Mouse (Mus musculus) CH12F3 (cell line): Measurements from ENCODE around the gene Nfia.

ENCODE experiments used
- in situ Hi-C: fragments of 300-500 bp; cut with MboI; formaldehyde crosslinking; loops from 2 replicates; pipeline ENCODE4 v1.14.3; 2020; ENCODE audit warnings: low sequenced_read_pairs

The Nfia gene

GRCm38 (mm10) chr4:97900256-97900944, 127.9 kb downstream of the Nfia start:
- in situ Hi-C loops = no loop called here

DNA sequence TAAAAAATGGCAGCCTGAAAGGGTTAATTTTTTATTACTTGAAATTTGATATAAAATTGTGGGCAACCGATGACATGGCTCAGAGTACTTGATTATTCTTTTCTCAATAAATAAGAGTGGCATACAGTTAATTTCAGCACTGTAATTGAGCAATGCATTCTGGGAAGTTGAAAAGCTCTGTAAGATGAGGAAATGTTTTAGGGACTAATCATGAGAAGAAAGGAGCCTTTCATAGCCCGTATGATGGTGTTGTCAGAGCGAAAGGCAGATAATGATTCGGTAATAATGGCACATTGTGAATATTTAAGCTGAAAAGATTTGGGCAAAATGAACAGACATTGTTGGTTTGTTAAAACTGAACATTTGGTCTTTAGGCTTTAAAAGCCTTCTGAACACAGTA, 133.3 kb downstream of the Nfia start:
- in situ Hi-C loops = no loop called here

GRCm38 (mm10) chr4:97908576-97909147, 136.1 kb downstream of the Nfia start:
- in situ Hi-C loops = no loop called here

DNA sequence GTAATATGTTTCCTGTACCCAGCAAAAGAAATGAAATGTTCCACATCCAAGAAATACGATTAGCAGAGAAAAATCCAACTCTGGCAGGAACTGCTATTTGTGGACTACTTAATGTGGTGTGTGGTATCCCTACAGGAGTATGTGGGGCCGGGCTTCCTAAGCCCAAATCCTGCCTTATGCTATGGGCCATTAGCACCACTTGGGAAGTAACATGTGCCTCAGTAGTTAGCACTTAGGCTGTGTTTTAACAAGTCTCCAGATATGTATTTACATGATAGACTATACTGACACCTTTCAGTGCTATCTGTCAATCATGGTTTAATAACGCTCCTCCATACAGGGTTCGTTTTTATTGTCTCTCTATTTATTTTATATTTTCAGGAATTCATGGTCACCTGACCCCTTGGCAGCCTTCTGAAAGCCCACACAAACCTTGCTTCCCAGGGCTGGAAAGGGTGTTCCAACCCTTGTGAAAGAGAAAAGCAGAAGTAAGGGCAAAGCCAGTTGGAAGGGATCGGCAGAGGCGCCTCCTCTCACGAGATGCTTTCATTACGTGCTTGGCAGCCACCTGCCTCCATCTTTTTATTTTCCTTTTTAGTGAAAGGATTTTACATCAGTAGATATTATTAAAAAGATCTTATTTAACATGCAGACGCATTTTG, 137.7 kb downstream of the Nfia start:
- in situ Hi-C loops = no loop called here

DNA sequence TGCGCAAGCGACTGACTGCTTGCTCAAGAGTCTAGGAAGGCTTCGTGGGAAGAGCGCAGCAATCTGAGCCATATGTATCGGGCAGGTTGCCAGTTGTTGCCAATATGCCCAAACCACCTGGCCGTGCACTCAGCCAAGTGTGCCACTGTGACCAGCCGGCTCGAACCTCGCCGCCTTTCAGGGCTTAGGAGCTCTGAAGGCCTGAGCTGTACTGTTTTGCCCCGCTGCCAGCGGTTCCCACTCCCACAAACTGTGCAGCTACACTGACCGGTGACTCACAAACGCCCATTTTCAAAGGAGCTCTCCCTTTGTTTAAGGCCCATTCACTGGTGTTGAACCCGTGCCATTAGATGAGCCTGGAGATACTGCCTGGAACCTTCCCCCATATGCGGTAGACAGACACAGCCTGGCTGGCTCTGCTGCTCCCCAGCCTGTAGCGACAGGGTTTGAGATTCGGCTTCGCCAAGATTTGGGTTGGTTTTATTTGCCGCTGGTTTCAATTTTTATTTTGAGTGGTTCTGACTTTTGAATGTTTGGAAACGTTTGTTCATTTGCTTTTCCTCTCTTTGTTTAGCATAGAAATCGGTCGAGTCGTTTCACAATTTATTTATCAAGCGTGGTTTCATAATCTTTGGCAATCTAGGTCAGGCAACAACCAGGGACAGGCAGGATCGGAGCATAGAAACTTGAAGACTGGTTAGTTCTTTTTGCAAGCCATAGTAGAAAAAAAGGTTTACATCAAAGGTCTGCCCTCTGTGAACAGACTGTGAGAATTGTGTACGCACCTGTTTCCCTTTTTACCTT, 138.4 kb downstream of the Nfia start:
- in situ Hi-C loops = no loop called here

GRCm38 (mm10) chr4:97911755-97912154, 139.2 kb downstream of the Nfia start:
- in situ Hi-C loops = no loop called here

GRCm38 (mm10) chr4:97912155-97912554, 139.6 kb downstream of the Nfia start:
- in situ Hi-C loops = no loop called here

DNA sequence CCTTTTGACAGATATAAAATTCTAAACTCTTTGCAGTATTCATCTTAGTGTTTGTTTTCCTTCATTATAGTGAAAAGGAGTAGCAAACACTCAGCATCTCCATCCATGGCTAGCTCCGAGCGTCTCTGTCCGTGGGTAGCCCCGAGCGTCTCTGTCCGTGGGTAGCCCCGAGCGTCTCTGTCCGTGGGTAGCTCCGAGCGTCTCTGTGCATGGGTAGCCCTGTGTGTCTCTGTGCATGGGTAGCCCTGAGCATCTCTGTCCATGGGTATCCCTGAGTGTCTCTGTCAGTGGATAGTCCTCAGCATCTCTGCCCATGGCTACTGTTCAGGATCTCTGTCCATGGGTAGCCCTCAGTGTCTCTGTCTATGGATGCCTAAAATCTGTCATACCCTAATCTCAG, 140.0 kb downstream of the Nfia start:
- in situ Hi-C loops = no loop called here

- in situ Hi-C loops = no loop called here
These were observed 141.8 kb downstream of the Nfia start for GRCm38 (mm10) chr4:97914348-97914747.

GRCm38 (mm10) chr4:97914761-97915160, 142.2 kb downstream of the Nfia start:
- in situ Hi-C loops = no loop called here

DNA sequence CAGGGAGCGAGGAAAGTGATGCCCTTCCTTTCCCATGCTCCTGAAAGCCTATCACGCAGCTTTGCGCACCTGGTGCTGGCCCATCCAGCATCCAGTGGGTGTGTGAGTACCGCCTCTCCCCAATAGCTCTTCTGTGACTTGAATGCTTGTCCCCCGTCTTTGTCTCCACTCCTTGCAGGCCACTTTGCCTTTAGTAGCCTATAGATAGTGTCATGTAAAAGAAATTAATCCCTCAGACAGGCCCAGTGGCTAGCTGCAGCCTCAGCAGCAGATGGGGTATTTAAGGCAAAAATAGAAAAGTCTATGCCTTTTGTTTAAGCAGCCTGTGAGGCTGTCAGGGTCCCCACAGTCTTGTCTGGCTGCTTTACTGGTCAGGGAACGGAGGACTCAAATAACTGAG, 145.0 kb downstream of the Nfia start:
- in situ Hi-C loops = no loop called here

DNA sequence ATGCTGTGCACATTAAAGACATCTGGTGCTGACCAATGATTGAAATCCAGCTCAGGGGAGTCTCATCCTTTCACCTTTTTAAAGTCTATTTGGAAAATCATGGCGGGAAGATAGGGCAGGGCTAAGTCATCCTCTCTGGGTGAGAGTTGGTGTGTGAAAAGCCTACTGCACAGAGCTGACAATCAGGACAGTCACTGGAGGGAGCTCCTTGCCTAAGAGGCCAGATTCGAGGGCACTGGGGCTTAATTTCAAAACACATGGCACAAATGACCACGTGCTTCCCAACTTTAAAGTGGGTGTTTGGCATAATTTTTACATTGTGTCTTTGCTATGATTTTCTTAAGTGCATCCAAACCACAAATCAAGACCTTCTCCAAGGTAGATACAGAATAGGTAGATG, 146.1 kb downstream of the Nfia start:
- in situ Hi-C loops = no loop called here

DNA sequence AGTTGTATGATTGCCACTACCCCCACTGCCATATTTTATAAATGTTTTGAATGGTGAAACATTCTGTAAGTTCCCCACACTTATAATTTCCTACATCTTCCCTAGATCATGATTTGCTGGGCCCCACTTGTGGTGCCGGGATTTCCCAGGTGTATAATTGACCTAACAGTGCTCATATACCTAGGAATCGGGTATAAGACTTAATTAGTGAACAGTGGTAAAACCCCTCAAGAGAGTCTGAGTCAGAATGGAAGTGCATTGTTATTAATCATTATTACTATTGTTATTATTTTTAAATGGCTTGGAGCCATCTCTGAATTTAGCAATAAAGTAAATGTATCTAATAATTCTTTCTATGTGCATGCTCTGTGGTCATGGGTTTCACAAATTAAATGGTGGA, 147.2 kb downstream of the Nfia start:
- in situ Hi-C loops = no loop called here

- in situ Hi-C loops = no loop called here
These were observed 147.9 kb downstream of the Nfia start for GRCm38 (mm10) chr4:97920287-97921079.

- in situ Hi-C loops = no loop called here
These were observed 149.1 kb downstream of the Nfia start for GRCm38 (mm10) chr4:97921682-97922081.

DNA sequence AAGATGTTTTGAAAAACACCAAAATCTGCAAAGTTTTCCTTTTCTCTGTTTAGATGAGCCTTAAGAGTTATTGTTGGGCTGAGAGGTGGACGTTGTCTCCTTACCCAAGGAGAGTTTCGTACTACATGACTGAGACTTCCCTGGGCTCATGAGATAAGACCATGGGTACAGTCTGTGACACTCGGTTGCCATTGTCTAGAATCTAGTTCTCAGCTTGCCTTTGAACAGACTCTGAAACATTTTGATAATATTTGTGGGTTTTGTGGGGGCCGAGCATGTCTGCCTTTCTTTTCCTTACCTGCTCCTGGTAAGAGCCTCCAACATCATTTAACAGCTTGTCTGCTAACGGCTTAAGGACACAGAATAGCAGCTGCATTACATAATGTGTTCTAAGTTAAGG, 150.7 kb downstream of the Nfia start:
- in situ Hi-C loops = no loop called here

GRCm38 (mm10) chr4:97923876-97924316, 151.4 kb downstream of the Nfia start:
- in situ Hi-C loops = no loop called here

- in situ Hi-C loops = no loop called here
These were observed 151.9 kb downstream of the Nfia start for GRCm38 (mm10) chr4:97924414-97924813.

DNA sequence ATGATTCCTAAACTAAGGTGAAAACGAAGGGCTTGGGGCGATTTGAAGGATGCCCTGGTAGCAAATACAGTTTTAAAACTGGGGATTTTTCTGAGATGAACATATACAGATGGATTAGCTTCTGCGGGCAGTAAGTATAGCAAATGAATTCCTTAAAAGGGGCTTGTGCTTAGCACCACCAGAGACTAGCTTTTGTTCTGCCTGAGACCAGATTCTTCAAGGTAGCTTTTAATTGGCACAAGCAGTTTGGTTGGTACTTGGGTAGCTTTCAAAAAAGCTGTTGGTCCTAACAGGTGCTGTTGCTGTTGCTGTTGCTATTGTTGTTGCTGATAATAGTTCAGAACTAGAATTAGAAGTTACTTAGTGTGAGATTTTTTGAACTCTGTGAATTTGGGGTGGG, 152.3 kb downstream of the Nfia start:
- in situ Hi-C loops = no loop called here

DNA sequence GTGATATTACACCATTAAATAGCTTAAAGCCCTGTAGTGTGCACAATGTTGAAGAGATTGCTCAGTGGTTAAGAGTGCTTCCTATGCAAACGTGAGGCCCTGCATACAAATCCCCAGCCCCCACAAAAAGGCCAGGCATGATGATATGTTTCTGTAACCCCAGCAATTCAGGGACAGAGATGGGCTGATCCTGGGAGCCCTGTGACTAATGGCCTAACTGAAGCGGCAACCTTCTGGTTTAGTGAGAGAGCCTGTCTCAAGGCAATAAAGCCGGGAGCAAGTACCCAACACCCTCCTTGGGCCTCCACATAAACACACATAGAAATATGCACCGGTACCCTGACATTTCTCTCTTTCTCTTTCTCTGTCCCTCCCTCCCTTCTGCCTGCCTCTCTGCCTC, 153.1 kb downstream of the Nfia start:
- in situ Hi-C loops = no loop called here
